Mouse (Mus musculus) ES-E14 (cell line): ENCODE results near the gene Usp20. TPM values are rescaled to one million over a fixed set of nuclear protein-coding genes. Genes with fewer than 3 reads are reported as not detected.
"Not testable (repeated sequence)": the region's sequence is repeated elsewhere in the genome, so short reads cannot be mapped to it uniquely, and the experiment has no call there.

Source experiments
- DNase-seq: peaks from one replicate; pipeline ENCODE4 v3.0.0-alpha.2; 2013; ENCODE audit warnings: low read depth, low spot score
- H3K27ac ChIP-seq: 2 replicates; pipeline ENCODE4 v1.5.1; 2012; ENCODE audit warnings: low read depth, mild to moderate bottlenecking, low read length, moderate library complexity, mixed read lengths; ENCODE audit not compliant: poor library complexity, insufficient read depth, severe bottlenecking
- H3K36me3 ChIP-seq: 2 replicates; pipeline ENCODE4 v1.6.1; 2012; ENCODE audit warnings: mild to moderate bottlenecking, low read length, moderate library complexity, mixed read lengths; ENCODE audit not compliant: control insufficient read depth, poor library complexity, insufficient read depth, severe bottlenecking
- H3K4me1 ChIP-seq, 2 experiments: fragments of 150-350 bp in 1 of 2; sonication (generic) in 1 of 2; 2 replicates each; pipeline ENCODE4 v1.6.1; 2012; ENCODE audit warnings: low read length in 2 of 2, mild to moderate bottlenecking in 1 of 2, mixed read lengths in 1 of 2; ENCODE audit not compliant: control insufficient read depth in 2 of 2, insufficient read depth in 2 of 2, poor library complexity in 1 of 2
- H3K4me3 ChIP-seq, 2 experiments: fragments of 150-350 bp in 1 of 2; sonication (generic) in 1 of 2; 2 replicates each; pipeline ENCODE4 v1.5.1; 2012; ENCODE audit warnings: low read length in 2 of 2, low read depth in 1 of 2, mild to moderate bottlenecking in 1 of 2, mixed read lengths in 1 of 2; ENCODE audit not compliant: insufficient read depth in 1 of 2, poor library complexity in 1 of 2, severe bottlenecking in 1 of 2
- H3K9ac ChIP-seq: 2 replicates; pipeline ENCODE4 v1.6.1; 2012; ENCODE audit warnings: low read depth, mild to moderate bottlenecking, low read length, mixed read lengths; ENCODE audit not compliant: poor library complexity, insufficient read depth, severe bottlenecking
- H3K9me3 ChIP-seq: fragments of 150-350 bp; sonication (generic); 2 replicates; pipeline ENCODE4 v1.6.1; 2012; ENCODE audit warnings: low read depth, mild to moderate bottlenecking, low read length; ENCODE audit not compliant: control insufficient read depth, insufficient read depth
- CHD2 ChIP-seq: IDR thresholded peaks from 2 replicates; pipeline ENCODE4 v1.6.1; 2014; ENCODE audit warnings: mild to moderate bottlenecking, low read depth, low read length, inconsistent platforms
- HCFC1 ChIP-seq: IDR thresholded peaks from 2 replicates; pipeline ENCODE4 v1.6.1; 2012; ENCODE audit warnings: low read length, inconsistent platforms, borderline replicate concordance; ENCODE audit not compliant: insufficient read depth
- MAFK ChIP-seq: IDR thresholded peaks from 2 replicates; pipeline ENCODE4 v1.6.1; 2014; ENCODE audit warnings: mild to moderate bottlenecking, low read depth, low read length, inconsistent platforms; ENCODE audit not compliant: insufficient read depth
- ZC3H11A ChIP-seq: IDR thresholded peaks from 2 replicates; pipeline ENCODE4 v1.6.1; 2012; ENCODE audit warnings: low read depth, mild to moderate bottlenecking, inconsistent platforms, low read length, borderline replicate concordance
- ZNF384 ChIP-seq: IDR thresholded peaks from 2 replicates; pipeline ENCODE4 v1.6.1; 2012; ENCODE audit warnings: low read depth, low read length, inconsistent platforms
- in situ Hi-C, 2 experiments: fragments of 600-800 bp; cut with MboI; formaldehyde crosslinking; loops; one replicate each; pipeline ENCODE4 v1.15.1; 2025; ENCODE audit warnings: low sequenced_read_pairs in 2 of 2, inconsistent platforms in 1 of 2; ENCODE audit not compliant: unreplicated experiment in 2 of 2
- total RNA-seq: library from RNA; depleted of rRNA; stranded (reverse); fragments of 300-350 nt; gene quantifications from 2 replicates; pipeline ENCODE4 v1.2.3, GENCODE M21; 2012

Gene Usp20
- total RNA-seq, 1 experiment, result 8.5 TPM

- no peaks in the 10 kb centered on the region for H3K9me3 ChIP-seq
- peak; percentile 81 for DNase-seq
- peak overlapping the region; percentile 97 for H3K27ac ChIP-seq
- no peak for TF ChIP-seq MAFK
- peak; percentile 80 for TF ChIP-seq CHD2
- no peak for TF ChIP-seq HCFC1
- peak overlapping the region; percentile 64 to 72 for H3K4me3 ChIP-seq
- in situ Hi-C loops, result no loop called here
- H3K4me1 ChIP-seq, result peaks cover 0 to 8% of the 10 kb centered on the region in 2 experiments; a peak in 2 of 4 replicates
- no peaks in the 10 kb centered on the region for H3K36me3 ChIP-seq
- H3K9ac ChIP-seq, result peak overlapping the region; percentile 72
Measured at GRCm38 (mm10) chr2:30938574-30938991, 43.5 kb upstream of the Usp20 start.

GRCm38 (mm10) chr2:30941586-30941985 lies 40.5 kb upstream of the Usp20 start:
- TF ChIP-seq ZNF384 (no peak), CHD2 (no peak), MAFK (no peak), HCFC1 (no peak), ZC3H11A (no peak)
- H3K9ac ChIP-seq, result no peak overlapping the region
- in situ Hi-C loops, result no loop called here
- no peak for DNase-seq
- no peak overlapping the region for H3K27ac ChIP-seq
- H3K4me1 ChIP-seq, result peaks cover 0 to 5% of the 10 kb centered on the region in 2 experiments; a peak in 2 of 4 replicates
- H3K9me3 ChIP-seq, result no peaks in the 10 kb centered on the region
- H3K36me3 ChIP-seq, result no peaks in the 10 kb centered on the region
- no peak overlapping the region for H3K4me3 ChIP-seq

GRCm38 (mm10) chr2:30942116-30942515 lies 40.0 kb upstream of the Usp20 start:
- H3K9me3 ChIP-seq, H3K27ac ChIP-seq, in situ Hi-C loops, H3K36me3 ChIP-seq, H3K4me1 ChIP-seq, DNase-seq, H3K4me3 ChIP-seq, H3K9ac ChIP-seq: not testable (repeated sequence)

DNA sequence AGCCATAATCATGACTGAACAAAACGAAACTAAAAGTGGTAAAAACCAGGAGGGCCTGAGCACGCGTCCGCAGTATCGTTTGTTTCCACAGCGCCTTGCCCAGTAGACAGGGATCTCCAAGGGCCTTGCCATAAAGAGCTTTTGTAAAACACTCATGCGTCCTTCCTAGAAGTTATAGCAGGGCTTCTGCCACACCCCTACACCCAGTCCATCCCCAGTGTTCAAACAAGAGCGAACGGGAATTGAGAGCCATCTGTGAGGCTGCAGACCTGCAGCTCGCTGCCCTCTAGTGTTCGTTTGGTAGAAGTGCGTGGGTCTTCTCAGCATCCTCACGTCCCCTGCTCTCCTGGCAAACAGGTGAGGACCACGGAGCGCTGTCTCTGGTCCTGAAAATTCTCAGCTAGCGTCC lies 39.5 kb upstream of the Usp20 start:
- Histone ChIP-seq H3K36me3 (no peaks in the 10 kb centered on the region), H3K4me3 (no peak overlapping the region), H3K27ac (no peak overlapping the region), H3K9me3 (no peaks in the 10 kb centered on the region), H3K9ac (no peak overlapping the region), H3K4me1 (peaks cover 0 to 4% of the 10 kb centered on the region in 2 experiments; a peak in 2 of 4 replicates)
- in situ Hi-C loops, result no loop called here
- no peak for TF ChIP-seq CHD2
- TF ChIP-seq MAFK, result no peak
- peak; percentile 70; the same call in 1 of the 2 replicates for TF ChIP-seq HCFC1
- TF ChIP-seq ZNF384, result no peak
- peak; percentile 65 for TF ChIP-seq ZC3H11A
- DNase-seq, result peak; percentile 92

- H3K4me1 ChIP-seq, result peaks cover 0 to 12% of the 10 kb centered on the region in 2 experiments; a peak in 1 of 4 replicates
- 0 out of 2 replicates have a peak overlapping the region, but pooled peaks have one; percentile 6 for H3K27ac ChIP-seq
- TF ChIP-seq CHD2, result no peak
- TF ChIP-seq ZNF384, result no peak
- no peak for TF ChIP-seq HCFC1
- TF ChIP-seq ZC3H11A, result no peak
- no peak overlapping the region; the same call in 1 of the 2 replicates for H3K9ac ChIP-seq
- no peak for DNase-seq
- H3K36me3 ChIP-seq, result peaks cover 22% of the 10 kb centered on the region
- H3K4me3 ChIP-seq, result peak overlapping the region in 1 of 2 experiments; percentile 63; a peak in 1 of 4 replicates
- H3K9me3 ChIP-seq, result no peaks in the 10 kb centered on the region
- in situ Hi-C loops, result no loop called here
Measured at GRCm38 (mm10) chr2:30952457-30952823, 29.6 kb upstream of the Usp20 start.
